Mouse (Mus musculus): Measurements from ENCODE around the gene Vps9d1.

Vps9d1 gene

DNA sequence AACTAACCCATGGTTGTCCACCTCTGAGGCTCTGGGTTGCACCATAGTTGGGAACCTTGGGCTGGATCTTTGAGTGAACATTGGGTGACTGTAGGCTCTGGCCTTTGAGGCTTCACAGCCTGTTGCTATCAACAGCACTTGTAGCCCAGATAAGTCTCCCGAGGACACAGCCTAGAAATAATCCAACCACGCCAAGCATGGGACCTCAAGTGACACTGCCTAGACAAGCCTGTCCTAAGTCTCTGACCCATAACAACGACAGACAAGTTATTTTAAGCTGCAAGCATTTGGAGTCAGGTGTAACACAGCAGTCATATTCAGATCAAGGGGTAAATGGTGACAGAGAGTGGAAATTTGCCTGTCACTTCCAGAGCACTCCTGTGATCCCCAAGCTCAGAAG lies 38.7 kb downstream of the Vps9d1 start:
- DNase-seq (ENCODE audit: low spot score in 2 of 2), result no peak

- no peak for DNase-seq (ENCODE audit: low spot score in 2 of 2)
Measured at GRCm38 (mm10) chr8:123213118-123213772, 40.9 kb downstream of the Vps9d1 start.

DNA sequence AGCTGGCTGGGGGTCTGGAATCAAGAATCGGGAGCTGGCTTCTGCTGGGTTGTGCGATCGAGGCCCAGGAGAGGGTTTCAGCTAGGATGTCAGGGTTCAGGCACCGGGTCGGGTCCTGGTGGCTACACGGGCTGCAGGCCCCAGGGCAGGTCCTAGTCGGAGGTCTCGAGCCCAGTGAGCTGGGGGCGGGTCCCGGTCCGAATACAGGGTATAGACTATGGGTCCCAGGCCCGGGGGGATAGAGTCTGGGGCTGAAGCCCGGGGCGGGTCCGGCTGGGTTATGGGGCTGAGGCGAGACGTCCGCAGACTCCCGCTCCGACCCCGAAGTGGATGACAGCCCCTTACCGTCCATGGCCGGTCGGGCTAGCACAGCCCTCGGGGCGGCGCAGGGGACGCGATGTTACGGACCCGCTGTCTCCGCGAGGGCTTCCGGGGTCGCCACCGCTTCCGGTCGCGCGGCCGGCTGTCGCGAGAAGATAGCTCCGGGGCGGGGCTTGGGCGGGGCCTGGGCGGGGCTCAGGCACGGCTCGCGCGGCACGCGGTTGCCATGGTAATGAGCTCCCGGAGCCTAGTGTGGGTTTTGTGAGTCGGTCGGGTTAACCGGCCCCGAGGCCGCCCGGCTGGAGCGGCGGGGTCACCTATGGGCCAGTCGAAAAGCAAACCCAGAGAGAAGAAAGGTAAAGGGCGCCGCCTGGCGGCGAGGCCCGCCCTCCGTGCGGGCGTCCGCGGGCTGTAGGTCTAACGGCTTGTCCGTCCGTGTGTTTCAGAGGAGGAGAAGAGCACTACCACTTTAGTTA lies 41.6 kb downstream of the Vps9d1 start, which contains the start of the genes Chmp1a and Spata33:
Gene Chmp1a, minus strand, starts transcription at position 443 of the 797 bp plus-strand sequence.
Gene Spata33, plus strand, starts transcription at position 512 of the 797 bp plus-strand sequence.
- peak; percentile 82 to 87 for DNase-seq (ENCODE audit: low spot score in 2 of 2)

DNA sequence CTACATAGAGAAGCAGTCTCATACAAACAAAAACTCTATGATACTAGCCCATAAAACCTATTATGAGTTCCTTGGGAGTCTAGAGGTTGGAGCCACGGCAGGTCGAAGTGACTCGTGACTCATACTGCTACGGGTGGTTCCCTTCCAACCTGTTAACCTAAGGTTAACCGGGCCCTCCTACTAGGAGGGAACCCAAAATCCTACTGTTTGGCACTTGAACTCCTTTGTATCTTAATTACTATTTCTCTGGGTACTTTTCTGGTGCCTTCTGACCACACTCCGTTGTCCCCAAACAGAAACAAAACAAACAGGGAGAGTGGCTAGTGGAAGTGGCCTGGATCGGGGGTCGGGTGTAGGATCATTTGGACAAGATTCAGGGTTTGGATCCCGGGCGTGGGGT lies 42.3 kb downstream of the Vps9d1 start:
- DNase-seq (ENCODE audit: low spot score in 2 of 2), result no peak

DNA sequence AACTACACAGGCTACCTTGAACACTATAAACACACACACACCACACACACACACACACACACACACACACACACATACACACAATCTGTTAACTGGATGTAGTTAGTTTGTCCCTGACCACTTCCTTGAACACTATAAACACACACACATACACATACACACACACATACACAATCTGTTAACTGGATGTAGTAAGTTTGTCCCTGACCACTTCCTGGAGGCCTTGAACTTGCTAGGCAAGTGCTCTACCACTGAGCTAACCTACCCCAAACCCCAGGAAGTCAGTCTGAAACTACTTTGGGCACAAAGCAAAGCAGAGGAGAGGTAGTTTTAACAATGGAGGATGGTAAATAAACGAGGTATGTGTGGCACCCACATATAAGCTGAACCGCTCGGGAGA lies 50.6 kb downstream of the Vps9d1 start:
- no peak for DNase-seq (ENCODE audit: low spot score in 2 of 2)

DNA sequence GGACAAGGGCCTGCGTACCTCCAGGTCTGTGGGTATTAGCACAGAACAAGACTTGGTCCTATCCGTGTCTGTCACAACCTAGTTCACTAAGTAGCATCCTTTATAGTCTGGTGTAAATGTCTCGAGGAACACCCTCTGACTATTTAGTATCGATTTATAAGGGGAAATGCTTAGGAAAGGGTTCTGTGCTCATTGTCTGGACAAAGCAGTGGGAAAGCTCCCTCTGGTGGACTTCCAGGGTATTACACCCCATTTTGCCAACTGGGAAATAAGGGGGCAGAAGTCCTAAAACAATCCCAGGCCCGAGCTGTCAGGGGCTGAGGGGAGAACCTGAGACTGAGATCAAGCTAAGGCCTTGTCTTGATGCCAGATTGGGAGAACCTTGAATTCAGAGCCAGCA lies 51.9 kb downstream of the Vps9d1 start:
- DNase-seq (ENCODE audit: low spot score in 2 of 2), result peak; percentile 25 to 37

- no peak for DNase-seq (ENCODE audit: low spot score in 2 of 2)
Measured at GRCm38 (mm10) chr8:123199864-123200263, 54.3 kb downstream of the Vps9d1 start.

GRCm38 (mm10) chr8:123197016-123197415 lies 57.1 kb downstream of the Vps9d1 start:
- peak; percentile 31 to 60 for DNase-seq (ENCODE audit: low spot score in 2 of 2)

DNA sequence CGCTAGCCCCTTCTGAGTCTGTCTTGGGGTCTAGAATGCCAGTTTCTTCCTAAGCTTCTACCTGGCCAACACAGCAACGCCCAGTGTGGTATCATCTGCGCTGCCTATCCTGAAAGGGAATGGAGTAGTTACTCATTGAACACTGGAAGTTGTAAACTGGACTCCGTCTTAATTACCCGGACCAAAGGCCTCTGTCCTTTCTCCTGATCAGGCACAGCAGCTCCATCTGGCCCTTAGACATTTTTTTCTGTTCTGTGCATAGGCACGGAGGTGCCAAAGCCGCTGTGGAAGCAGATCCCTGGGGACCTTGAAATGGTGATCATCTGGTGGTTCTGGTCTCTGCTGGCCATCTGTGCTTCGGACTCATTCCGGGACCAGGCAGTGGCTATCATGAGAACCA lies 60.4 kb downstream of the Vps9d1 start:
- DNase-seq (ENCODE audit: low spot score in 2 of 2), result no peak

All from spleen, postnatal 36 days (tissue).